Mouse (Mus musculus) liver, embryonic 11.5 days (tissue): Measurements from ENCODE around the gene Actr1a. TPM values are rescaled to one million over a fixed set of nuclear protein-coding genes. Genes with fewer than 3 reads are reported as not detected.

ENCODE experiments used
- ATAC-seq: fragments of 200-750 bp; cut with Nextera tagmentation; replicated peaks from 2 replicates; pipeline ENCODE4 v1.8.0; 2017; ENCODE audit warnings: moderate number of reproducible peaks, mild to moderate bottlenecking, moderate TSS enrichment, moderate library complexity; ENCODE audit not compliant: low FRiP score
- DNase-seq: peaks from one replicate; pipeline ENCODE4 v3.0.0-alpha.2; 2017; ENCODE audit warnings: low spot score
- H3K27ac ChIP-seq: fragments of 300-500 bp; sonication (generic); 2 replicates; pipeline ENCODE4 v1.5.1; 2014; ENCODE audit warnings: mild to moderate bottlenecking, low read depth, low read length, control low read depth
- H3K27me3 ChIP-seq: fragments of 300-500 bp; sonication (generic); replicated peaks from 2 replicates; pipeline ENCODE4 v1.6.1; 2014; ENCODE audit warnings: low read length, mixed read lengths; ENCODE audit not compliant: control insufficient read depth, insufficient read depth
- H3K36me3 ChIP-seq: fragments of 300-500 bp; sonication (generic); 2 replicates; pipeline ENCODE4 v1.6.1; 2014; ENCODE audit warnings: mild to moderate bottlenecking, low read length, moderate library complexity, mixed read lengths; ENCODE audit not compliant: control insufficient read depth, insufficient read depth
- H3K4me1 ChIP-seq: fragments of 300-500 bp; sonication (generic); replicated peaks from 2 replicates; pipeline ENCODE4 v1.6.1; 2014; ENCODE audit warnings: low read length, mixed read lengths; ENCODE audit not compliant: control insufficient read depth, insufficient read depth
- H3K4me2 ChIP-seq: fragments of 300-500 bp; sonication (generic); 2 replicates; pipeline ENCODE4 v1.6.1; 2014; ENCODE audit warnings: mild to moderate bottlenecking, control low read depth, moderate library complexity
- H3K4me3 ChIP-seq: fragments of 300-500 bp; sonication (generic); 2 replicates; pipeline ENCODE4 v1.5.1; 2014; ENCODE audit warnings: low read depth, low read length, control low read depth
- H3K9ac ChIP-seq: fragments of 300-500 bp; sonication (generic); 2 replicates; pipeline ENCODE4 v1.6.1; 2014; ENCODE audit warnings: low read depth, low read length, control low read depth
- H3K9me3 ChIP-seq: fragments of 300-500 bp; sonication (generic); 2 replicates; pipeline ENCODE4 v1.6.1; 2016; ENCODE audit warnings: low read length, inconsistent platforms, mixed read lengths; ENCODE audit not compliant: control insufficient read depth
- WGBS: fragments of 180-500 bp; shearing (Covaris S2); extraction: QIAGEN DNeasy Blood & Tissue Kit; methylation state at CpG from one replicate; pipeline ENCODE4 v1.1.7; 2014; 5-methylcytosine and 5-hydroxymethylcytosine counted together
- polyA plus RNA-seq: library from polyadenylated mRNA; unstranded; fragments of >200 nt; fragmentation: Nextera tagmentation; extraction: Ambion mirVana; gene quantifications from 2 replicates; pipeline ENCODE4 v1.2.1, GENCODE M21; 2014

Actr1a gene
- polyA plus RNA-seq, 1 experiment from 2014 or later, result 90.6 TPM

DNA sequence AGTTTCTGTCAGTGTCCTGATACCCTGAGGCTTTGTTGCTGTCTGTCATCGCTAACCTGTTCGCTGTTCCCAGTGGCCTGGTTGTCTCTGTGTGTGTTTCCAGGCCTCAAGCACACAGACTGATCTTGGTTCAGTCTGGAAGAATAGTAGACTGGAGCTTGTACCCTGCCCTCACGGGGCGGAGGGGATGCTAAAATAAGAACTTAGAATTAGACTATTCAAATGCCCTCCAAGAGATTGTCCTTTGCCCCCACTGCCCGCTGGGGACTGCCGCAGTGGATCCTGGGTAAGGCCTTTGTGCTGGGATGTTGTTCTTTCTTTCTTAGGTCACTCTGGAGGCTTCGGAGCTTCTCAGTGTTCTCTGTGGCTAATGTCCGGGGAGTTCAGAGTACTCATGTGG is 29.7 kb upstream of the Actr1a start:
- H3K27ac ChIP-seq, result no peak overlapping the region

DNA sequence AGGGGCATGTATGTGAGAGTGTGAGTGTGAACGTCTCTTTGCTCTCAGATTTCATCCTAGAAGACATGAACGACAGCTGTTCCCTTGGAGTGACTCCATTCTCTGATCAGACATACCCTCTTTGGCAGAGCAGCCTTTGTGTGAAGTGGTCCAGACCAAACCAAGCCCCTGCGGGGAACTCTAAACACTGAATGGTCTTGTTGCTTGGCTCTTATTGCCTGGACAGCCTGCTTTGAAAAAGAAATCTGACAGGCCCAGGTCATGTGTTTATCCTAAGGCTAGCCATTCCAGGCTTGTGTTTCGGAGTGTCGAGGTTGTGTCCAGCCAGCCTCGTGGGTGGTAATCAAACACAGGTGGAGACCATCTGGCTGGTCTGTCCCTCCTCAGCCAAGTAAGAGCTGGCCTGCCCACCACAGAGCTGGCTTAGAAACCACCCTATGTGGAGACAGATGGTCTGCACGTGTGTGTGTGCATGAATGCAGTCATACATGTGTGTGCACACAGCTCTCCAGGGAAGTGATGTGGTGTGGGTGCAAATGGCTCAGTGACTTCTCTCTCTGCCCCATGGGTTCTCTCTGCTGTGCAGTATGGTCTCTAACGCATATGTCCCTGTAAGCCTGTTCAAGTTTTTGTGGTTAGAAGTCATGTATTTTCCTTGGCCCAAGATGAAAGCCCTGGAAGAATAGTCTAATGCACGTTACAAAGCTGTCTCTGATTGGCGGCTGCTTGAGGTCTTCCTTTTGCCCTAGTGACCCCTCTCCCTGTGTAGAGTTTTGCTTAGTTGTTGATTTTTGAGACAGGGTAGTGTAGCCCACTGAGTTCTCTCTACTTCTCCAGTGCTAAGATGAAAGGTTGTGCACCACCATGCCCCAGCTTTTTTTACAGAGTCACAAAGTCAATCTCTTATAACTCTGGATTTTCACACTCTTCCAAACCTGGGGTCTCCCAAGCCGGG is 27.1 kb upstream of the Actr1a start:
- no peak for DNase-seq
- 66% methylated on average over 11 of the region's 11 CpGs for WGBS
- Histone ChIP-seq H3K27me3 (no peaks in the 10 kb centered on the region), H3K9me3 (no peaks in the 10 kb centered on the region), H3K27ac (no peak overlapping the region), H3K9ac (no peak overlapping the region), H3K4me3 (no peak overlapping the region), H3K4me2 (no peak overlapping the region), H3K36me3 (no peaks in the 10 kb centered on the region), H3K4me1 (no peaks in the 10 kb centered on the region)
- no peak for ATAC-seq

More for the DNA sequence above, 29.7 kb upstream of the Actr1a start:
- Histone ChIP-seq H3K36me3 (no peaks in the 10 kb centered on the region; the same call in 1 of the 2 replicates), H3K9ac (no peak overlapping the region), H3K4me1 (no peaks in the 10 kb centered on the region), H3K4me2 (no peak overlapping the region), H3K9me3 (no peaks in the 10 kb centered on the region), H3K27me3 (no peaks in the 10 kb centered on the region), H3K4me3 (no peak overlapping the region)
- no peak for DNase-seq
- ATAC-seq, result no peak
- 94% methylated on average over 8 of the region's 8 CpGs for WGBS

DNA sequence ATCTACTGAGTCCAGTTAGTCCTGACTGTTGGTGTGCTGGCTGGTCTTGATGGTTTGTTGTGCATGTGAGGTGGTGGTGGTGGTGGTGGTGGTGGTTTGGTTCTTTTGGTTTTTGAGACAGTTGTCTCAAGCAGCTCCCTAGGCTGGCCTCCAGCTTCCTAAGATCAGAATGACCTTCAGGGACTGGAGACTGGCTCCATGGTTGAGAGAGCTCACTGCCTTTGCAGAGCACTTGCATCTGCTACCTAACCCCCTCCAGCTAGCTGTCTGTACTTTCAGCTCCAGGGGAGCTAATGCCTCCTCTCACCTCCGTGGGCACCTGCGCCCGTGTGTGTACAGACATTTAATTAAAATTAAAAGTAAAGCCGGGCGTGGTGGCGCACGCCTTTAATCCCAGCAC is 24.9 kb upstream of the Actr1a start:
- Histone ChIP-seq H3K9me3 (no peaks in the 10 kb centered on the region), H3K9ac (no peak overlapping the region), H3K27ac (no peak overlapping the region), H3K4me3 (no peak overlapping the region), H3K4me1 (no peaks in the 10 kb centered on the region), H3K27me3 (no peaks in the 10 kb centered on the region), H3K4me2 (no peak overlapping the region), H3K36me3 (no peaks in the 10 kb centered on the region)
- WGBS, result 95% methylated on average over 7 of the region's 7 CpGs
- no peak for DNase-seq
- ATAC-seq, result no peak

DNA sequence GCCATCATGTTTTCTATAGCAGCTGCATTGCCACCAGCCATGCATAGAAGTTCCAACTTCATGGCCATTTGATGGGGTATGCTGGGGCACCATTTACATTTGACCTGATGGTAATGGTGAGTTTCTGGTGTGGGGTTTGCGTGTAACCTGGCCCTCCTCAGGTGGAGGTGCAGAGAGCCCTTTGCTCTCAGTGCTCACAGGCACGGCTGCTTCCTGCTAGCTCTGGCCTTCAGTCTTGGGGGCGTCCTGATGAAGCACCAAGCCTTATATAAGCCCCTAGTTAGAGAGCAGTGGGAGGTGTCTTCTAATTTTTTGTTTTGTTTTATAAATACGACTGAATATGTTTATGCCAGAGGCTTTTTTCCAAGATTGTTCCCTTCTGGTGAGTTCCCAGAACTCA is 22.5 kb upstream of the Actr1a start:
- H3K27me3 ChIP-seq, result no peaks in the 10 kb centered on the region
- DNase-seq (no peak), ATAC-seq (no peak)
- no peak overlapping the region for H3K4me2 ChIP-seq
- no peak overlapping the region for H3K9ac ChIP-seq
- WGBS, result 80% methylated on average over 4 of the region's 4 CpGs
- no peaks in the 10 kb centered on the region for H3K9me3 ChIP-seq
- H3K4me1 ChIP-seq, result no peaks in the 10 kb centered on the region
- no peaks in the 10 kb centered on the region for H3K36me3 ChIP-seq
- H3K27ac ChIP-seq, result no peak overlapping the region
- H3K4me3 ChIP-seq, result no peak overlapping the region

DNA sequence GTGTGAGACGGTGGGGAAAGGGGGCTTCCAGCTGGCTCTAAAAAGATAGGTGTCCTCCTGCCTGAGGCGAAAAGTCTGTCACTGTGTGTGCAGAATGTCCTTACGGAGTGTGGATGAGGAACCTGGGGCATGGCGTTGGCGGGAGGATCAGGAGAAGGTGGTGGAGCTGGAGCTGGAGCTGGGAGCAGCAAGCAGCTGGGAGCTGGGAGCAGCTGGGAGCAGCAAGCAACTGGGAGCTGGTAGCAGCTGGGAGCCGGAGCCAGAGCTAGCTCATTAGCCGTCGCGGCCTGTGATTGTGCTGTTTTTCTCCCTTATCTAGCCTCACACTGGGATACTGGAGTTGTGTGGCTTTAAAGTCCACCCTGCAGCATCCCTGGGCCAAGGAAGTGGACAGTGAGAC is 20.7 kb upstream of the Actr1a start:
- WGBS, result 69% methylated on average over 9 of the region's 9 CpGs

DNA sequence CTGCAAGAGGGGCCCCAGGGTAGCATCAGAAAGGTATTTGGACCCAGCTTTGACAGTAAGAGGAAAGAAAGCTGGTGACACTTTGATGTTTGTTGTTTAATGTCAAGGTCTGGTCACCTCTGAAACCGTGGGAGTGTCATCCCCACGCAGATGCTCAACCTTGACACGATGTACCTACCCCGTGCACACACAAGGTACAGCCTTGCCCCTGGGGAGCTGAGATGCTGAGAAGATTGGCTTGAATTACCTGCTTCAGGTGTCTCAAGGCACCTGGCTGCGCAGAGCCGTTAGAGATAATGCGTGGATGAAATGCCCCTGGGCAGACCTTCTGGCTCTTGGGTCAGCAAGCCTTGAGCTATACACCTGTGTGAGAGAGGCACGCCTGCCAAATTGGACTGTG is 18.9 kb upstream of the Actr1a start:
- ATAC-seq (no peak), DNase-seq (no peak)
- H3K4me3 ChIP-seq, result no peak overlapping the region
- no peaks in the 10 kb centered on the region for H3K9me3 ChIP-seq
- no peaks in the 10 kb centered on the region for H3K27me3 ChIP-seq
- no peaks in the 10 kb centered on the region for H3K36me3 ChIP-seq
- no peak overlapping the region for H3K27ac ChIP-seq
- 89% methylated on average over 8 of the region's 8 CpGs for WGBS
- H3K4me2 ChIP-seq, result no peak overlapping the region
- no peak overlapping the region for H3K9ac ChIP-seq
- no peaks in the 10 kb centered on the region; the same call in 1 of the 2 replicates for H3K4me1 ChIP-seq

More for the DNA sequence above, 20.7 kb upstream of the Actr1a start:
- ATAC-seq, result no peak
- Histone ChIP-seq H3K27ac (no peak overlapping the region), H3K9me3 (no peaks in the 10 kb centered on the region), H3K9ac (no peak overlapping the region), H3K36me3 (no peaks in the 10 kb centered on the region), H3K4me3 (no peak overlapping the region), H3K27me3 (no peaks in the 10 kb centered on the region), H3K4me2 (no peak overlapping the region), H3K4me1 (no peaks in the 10 kb centered on the region)
- DNase-seq, result no peak

DNA sequence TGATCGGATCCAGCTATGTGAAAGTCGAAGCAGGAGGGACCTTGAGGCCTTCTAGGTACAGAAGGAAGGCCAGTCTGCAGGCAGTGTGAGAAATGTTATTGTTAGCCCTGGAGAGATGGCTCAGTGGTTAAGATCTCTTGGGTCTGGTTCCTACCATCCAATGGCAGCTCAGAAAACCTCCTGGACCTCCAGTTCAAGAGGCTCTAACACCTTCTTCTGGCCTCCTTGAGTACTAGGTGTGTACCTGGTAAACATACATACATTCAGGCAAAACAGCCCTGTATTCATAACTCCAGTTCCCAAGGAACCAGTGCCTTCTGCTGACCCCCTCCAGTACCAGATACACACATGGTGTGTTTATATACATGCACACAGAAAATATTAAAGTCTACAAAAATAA is 18.4 kb upstream of the Actr1a start:
- DNase-seq (no peak), ATAC-seq (no peak)
- Histone ChIP-seq H3K36me3 (no peaks in the 10 kb centered on the region), H3K4me2 (no peak overlapping the region), H3K4me3 (no peak overlapping the region), H3K27ac (no peak overlapping the region), H3K27me3 (no peaks in the 10 kb centered on the region), H3K9me3 (no peaks in the 10 kb centered on the region), H3K4me1 (peaks cover 3% of the 10 kb centered on the region), H3K9ac (no peak overlapping the region)
- WGBS, result 92% methylated on average over 2 of the region's 2 CpGs

DNA sequence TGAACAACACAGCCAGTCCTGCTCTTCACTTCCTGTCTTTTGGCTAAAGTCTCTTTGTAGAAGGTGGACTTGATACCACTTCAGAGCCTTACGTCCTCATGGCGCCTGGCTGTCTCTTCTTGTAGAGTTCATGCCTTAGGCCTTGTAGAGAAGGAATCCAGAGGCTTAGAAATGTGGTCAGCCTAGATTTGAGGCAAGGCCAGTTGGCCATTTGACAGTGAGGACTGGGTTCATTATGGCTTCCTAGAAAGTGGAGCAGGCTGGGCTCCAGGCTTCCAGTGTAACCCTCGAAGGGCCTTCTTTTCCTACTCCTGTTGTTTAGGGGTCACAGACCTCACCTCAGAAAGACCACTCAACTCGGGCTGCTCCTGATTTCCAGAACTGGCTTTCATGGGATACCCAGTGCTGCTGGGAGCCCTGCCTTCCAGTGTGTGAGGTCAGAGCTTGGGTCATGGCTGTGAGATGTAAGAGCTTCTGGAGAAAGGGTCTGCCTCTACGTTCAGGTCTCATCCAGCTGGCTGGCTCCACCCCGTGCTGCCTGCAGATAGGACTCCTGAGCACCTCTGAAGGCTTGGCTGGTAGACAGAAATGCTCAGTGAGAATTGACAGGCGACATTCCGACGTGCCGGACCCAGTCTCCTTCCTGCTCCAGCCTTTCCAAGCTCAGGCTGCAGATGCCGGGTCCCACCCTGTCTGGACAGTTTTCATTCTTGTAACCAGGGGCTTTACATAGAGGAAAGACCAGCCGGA is 16.7 kb upstream of the Actr1a start:
- no peak overlapping the region for H3K4me2 ChIP-seq
- H3K9ac ChIP-seq, result no peak overlapping the region
- no peaks in the 10 kb centered on the region for H3K36me3 ChIP-seq
- WGBS, result 85% methylated on average over 12 of the region's 12 CpGs
- H3K27ac ChIP-seq, result no peak overlapping the region
- ATAC-seq (no peak), DNase-seq (no peak)
- H3K9me3 ChIP-seq, result no peaks in the 10 kb centered on the region
- H3K4me3 ChIP-seq, result no peak overlapping the region
- peaks cover 5% of the 10 kb centered on the region for H3K4me1 ChIP-seq
- no peaks in the 10 kb centered on the region for H3K27me3 ChIP-seq
